18 mouse cellular contexts compared by ENCODE assay signal in the genomic region with DNA sequence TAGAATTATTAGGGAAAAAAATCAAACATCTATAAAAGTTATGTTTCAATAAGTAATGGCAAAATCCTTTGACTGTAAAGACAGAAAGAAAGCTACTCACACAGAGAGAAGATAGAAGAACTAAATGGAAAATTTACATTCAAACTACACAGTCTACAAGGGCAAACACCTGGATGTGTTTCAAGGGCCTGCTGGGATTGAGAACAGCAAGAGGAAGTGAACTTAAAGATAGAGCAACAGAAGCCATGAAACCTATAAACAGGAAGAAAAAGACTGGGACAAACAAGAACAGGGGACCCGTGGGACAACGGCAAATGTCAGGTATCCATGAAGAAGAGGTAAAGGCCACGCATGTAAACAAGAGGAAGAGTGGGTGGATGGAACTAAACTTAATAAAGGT.
A peak's percentile ranks its signal among the peaks of the same experiment; 100 is the strongest.
DNase-seq lines count a peak whose midpoint lies in the region; ATAC-seq and TF ChIP-seq lines count a peak whose summit lies in the region.
"Had no signal": no experiment of that assay in that cellular context is flagged by ENCODE, and none has a peak within 500 bp of the region (broad histone marks: within the 10 kb centered on the region; RNA-seq: fewer than 3 reads in every experiment).

No protein-coding gene starts in this region.

- peak overlapping the region; percentile 32; the same call in 1 of the 2 replicates for H3K27ac ChIP-seq in liver, embryonic 12.5 days
- no peak overlapping the region for H3K27ac ChIP-seq in liver, embryonic 11.5 days (ENCODE audit: low read depth, low read length)
- H3K27ac ChIP-seq in MEL (ENCODE audit: control insufficient read depth, low read depth, low read length): no peak overlapping the region
- H3K27ac ChIP-seq in liver, postnatal 0 days (ENCODE audit: low read depth): peak overlapping the region; percentile 52
- peak overlapping the region; percentile 12; the same call in 1 of the 2 replicates for H3K27ac ChIP-seq in small intestine, adult 2 months (ENCODE audit: insufficient read depth, low read depth, low read length)
- no peak overlapping the region for H3K27ac ChIP-seq in left cerebral cortex, adult 2 months
- H3K27ac ChIP-seq: embryonic facial prominence, embryonic 10.5 days; forebrain, embryonic 13.5 days; hindbrain, embryonic 13.5 days; hindbrain, postnatal 0 days had no signal

- TF ChIP-seq CTCF in MEL (IDR thresholded peaks at IDR 0.05 in 2 of 3, conservative IDR thresholded peaks at IDR 0.05 in 1 of 3; ENCODE audit: control insufficient read depth in 1 of 3, insufficient read depth in 1 of 3, low read depth in 2 of 3, low read length in 3 of 3, poor library complexity in 1 of 3, severe bottlenecking in 1 of 3): no peak
- TF ChIP-seq CTCF in liver, postnatal 0 days (IDR thresholded peaks at IDR 0.05; ENCODE audit: low read depth): no peak
- no peak for TF ChIP-seq CTCF in small intestine, adult 2 months (IDR thresholded peaks at IDR 0.05; ENCODE audit: extremely low read depth, insufficient read length, insufficient replicate concordance, low read depth, low read length)
- TF ChIP-seq CTCF in left cerebral cortex, adult 2 months (IDR thresholded peaks at IDR 0.05): no peak

- H3K9ac ChIP-seq in liver, embryonic 12.5 days: no peak overlapping the region
- no peak overlapping the region for H3K9ac ChIP-seq in liver, embryonic 11.5 days (ENCODE audit: low read depth, low read length)
- peak overlapping the region; percentile 4; the same call in 1 of the 2 replicates for H3K9ac ChIP-seq in MEL (ENCODE audit: control insufficient read depth, low read depth, low read length, poor library complexity, severe bottlenecking)
- no peak overlapping the region for H3K9ac ChIP-seq in liver, postnatal 0 days (replicated peaks)
- H3K9ac ChIP-seq: forebrain, embryonic 13.5 days; forebrain, postnatal 0 days; hindbrain, embryonic 13.5 days had no signal

- no peak; a peak in 1 of 4 replicates for TF ChIP-seq EP300 in MEL (IDR thresholded peaks at IDR 0.05; ENCODE audit: low read depth in 1 of 2, low read length in 2 of 2)
- no peak for TF ChIP-seq EP300 in liver, postnatal 0 days (IDR thresholded peaks at IDR 0.05; ENCODE audit: low read depth)

- no peak for DNase-seq in liver, embryonic 11.5 days (ENCODE audit: low spot score)
- peak; percentile 63 for DNase-seq in MEL (ENCODE audit: low read depth, low spot score)
- no peak for DNase-seq in liver, postnatal 0 days
- DNase-seq in left cerebral cortex, adult 2 months (ENCODE audit: extremely low spot score in 1 of 2, low spot score in 2 of 2): no peak
- no peak for DNase-seq in kidney, postnatal 36 days
- no peak for DNase-seq in left cerebral cortex, adult 9 months (ENCODE audit: low spot score in 2 of 2)
- DNase-seq: cerebellum, adult 18-20 months; cerebellum, adult 9-11 months; forebrain, postnatal 0 days; gastrocnemius, postnatal 14 days; heart, postnatal 4 days had no signal

- H3K4me1 ChIP-seq in liver, embryonic 12.5 days: peaks cover 50% of the 10 kb centered on the region
- H3K4me1 ChIP-seq in liver, embryonic 11.5 days (replicated peaks; ENCODE audit: control insufficient read depth, insufficient read depth, low read length): peaks cover 18% of the 10 kb centered on the region
- peaks cover 22 to 27% of the 10 kb centered on the region in 2 experiments for H3K4me1 ChIP-seq in MEL (ENCODE audit: control insufficient read depth in 1 of 2, insufficient read depth in 2 of 2, low read length in 2 of 2)
- H3K4me1 ChIP-seq in liver, postnatal 0 days (ENCODE audit: insufficient read depth): peaks cover 33% of the 10 kb centered on the region
- H3K4me1 ChIP-seq in small intestine, adult 2 months (ENCODE audit: control insufficient read depth, insufficient read depth, insufficient read length, low read length): peaks cover 7% of the 10 kb centered on the region; the same call in 1 of the 2 replicates
- H3K4me1 ChIP-seq: forebrain, embryonic 13.5 days; hindbrain, embryonic 13.5 days had no signal

- H3K27me3 ChIP-seq in liver, embryonic 12.5 days (replicated peaks): no peaks in the 10 kb centered on the region
- no peaks in the 10 kb centered on the region for H3K27me3 ChIP-seq in liver, embryonic 11.5 days (replicated peaks; ENCODE audit: control insufficient read depth, insufficient read depth, low read length)
- no peaks in the 10 kb centered on the region for H3K27me3 ChIP-seq in MEL (ENCODE audit: control insufficient read depth in 1 of 2, insufficient read depth in 2 of 2, low read length in 2 of 2)
- H3K27me3 ChIP-seq in liver, postnatal 0 days (ENCODE audit: insufficient read depth, low read length): no peaks in the 10 kb centered on the region
- no peaks in the 10 kb centered on the region for H3K27me3 ChIP-seq in small intestine, adult 2 months (ENCODE audit: control insufficient read depth, insufficient read depth, low read length)
- H3K27me3 ChIP-seq: forebrain, embryonic 13.5 days; hindbrain, embryonic 13.5 days had no signal

- H3K4me2 ChIP-seq in liver, embryonic 12.5 days: no peak overlapping the region
- H3K4me2 ChIP-seq in liver, embryonic 11.5 days: no peak overlapping the region
- 0 out of 2 replicates have a peak overlapping the region, but pooled peaks have one; percentile 14 for H3K4me2 ChIP-seq in liver, postnatal 0 days (ENCODE audit: low read depth, low read length)
- H3K4me2 ChIP-seq: forebrain, embryonic 13.5 days; hindbrain, embryonic 13.5 days had no signal

- H3K9me3 ChIP-seq in liver, embryonic 12.5 days (replicated peaks): no peaks in the 10 kb centered on the region
- H3K9me3 ChIP-seq in liver, embryonic 11.5 days (ENCODE audit: control insufficient read depth, low read length): no peaks in the 10 kb centered on the region
- H3K9me3 ChIP-seq in MEL (replicated peaks; ENCODE audit: insufficient read depth, low read length): no peaks in the 10 kb centered on the region
- no peaks in the 10 kb centered on the region for H3K9me3 ChIP-seq in liver, postnatal 0 days (ENCODE audit: low read length)
- H3K9me3 ChIP-seq: embryonic facial prominence, embryonic 10.5 days; forebrain, embryonic 13.5 days; G1E; hindbrain, embryonic 13.5 days had no signal

- intact Hi-C loops in left cerebral cortex, adult 2 months (cut with DNase I): no loop called here

- WGBS in liver, embryonic 12.5 days (ENCODE audit: insufficient replicate concordance): 57% methylated on average over 3 of the region's 3 CpGs
- WGBS in liver, embryonic 11.5 days: 77% methylated on average over 3 of the region's 3 CpGs
- 52% methylated on average over 3 of the region's 3 CpGs for WGBS in liver, postnatal 0 days (ENCODE audit: insufficient replicate concordance)
- WGBS in small intestine, adult 2 months: 70% methylated on average over 3 of the region's 3 CpGs

- no peak for ATAC-seq in liver, embryonic 12.5 days
- no peak for ATAC-seq in liver, embryonic 11.5 days (replicated peaks; ENCODE audit: low FRiP score)
- no peak for ATAC-seq in liver, postnatal 0 days
- ATAC-seq: forebrain, embryonic 13.5 days; forebrain, postnatal 0 days; hindbrain, postnatal 0 days had no signal

- H3K36me3 ChIP-seq in liver, embryonic 12.5 days: no peaks in the 10 kb centered on the region
- no peaks in the 10 kb centered on the region for H3K36me3 ChIP-seq in liver, embryonic 11.5 days (ENCODE audit: control insufficient read depth, insufficient read depth, low read length)
- H3K36me3 ChIP-seq in MEL (ENCODE audit: control insufficient read depth in 1 of 2, insufficient read depth in 2 of 2, low read length in 2 of 2): peaks cover 0 to 24% of the 10 kb centered on the region in 2 experiments; a peak in 2 of 4 replicates
- peaks cover 3% of the 10 kb centered on the region for H3K36me3 ChIP-seq in liver, postnatal 0 days (replicated peaks; ENCODE audit: insufficient read depth, low read length)
- no peaks in the 10 kb centered on the region for H3K36me3 ChIP-seq in small intestine, adult 2 months (ENCODE audit: control insufficient read depth, insufficient read depth, low read length)
- H3K36me3 ChIP-seq: embryonic facial prominence, embryonic 10.5 days; G1E; hindbrain, embryonic 13.5 days had no signal

- no peak for TF ChIP-seq POLR2A in MEL (IDR thresholded peaks at IDR 0.05; ENCODE audit: control insufficient read depth in 1 of 2, insufficient read depth in 1 of 2, low read depth in 1 of 2, low read length in 2 of 2, poor library complexity in 1 of 2)
- TF ChIP-seq POLR2A in small intestine, adult 2 months (IDR thresholded peaks at IDR 0.05; ENCODE audit: low read depth, low read length): no peak

- no peaks in the 10 kb centered on the region; the same call in 1 of the 2 replicates for H3K79me2 ChIP-seq in MEL (ENCODE audit: control insufficient read depth, insufficient read depth, low read length, poor library complexity)

- no peak for TF ChIP-seq RAD21 in MEL (IDR thresholded peaks at IDR 0.05; ENCODE audit: low read depth, low read length)

- no peak overlapping the region for H3K4me3 ChIP-seq in liver, embryonic 12.5 days
- H3K4me3 ChIP-seq in liver, embryonic 11.5 days (ENCODE audit: low read depth, low read length): no peak overlapping the region
- H3K4me3 ChIP-seq in MEL (ENCODE audit: control insufficient read depth in 1 of 2, insufficient read depth in 1 of 2, low read depth in 2 of 2, low read length in 2 of 2): peak overlapping the region; percentile 8 to 49; a peak in 3 of 4 replicates
- H3K4me3 ChIP-seq in liver, postnatal 0 days (ENCODE audit: low read depth, low read length): no peak overlapping the region
- no peak overlapping the region for H3K4me3 ChIP-seq in small intestine, adult 2 months (ENCODE audit: low read depth, low read length)
- no peak overlapping the region for H3K4me3 ChIP-seq in left cerebral cortex, adult 2 months
- H3K4me3 ChIP-seq: embryonic facial prominence, embryonic 10.5 days; forebrain, embryonic 13.5 days; hindbrain, embryonic 13.5 days had no signal

TF ChIP-seq in MEL, 35 proteins besides CTCF, POLR2A, EP300 and RAD21:
- TF ChIP-seq GATA1 (IDR thresholded peaks at IDR 0.05; ENCODE audit: low read depth, low read length) (no peak), CHD2 (IDR thresholded peaks at IDR 0.05; ENCODE audit: low read length) (no peak), NRF1 (IDR thresholded peaks at IDR 0.05; ENCODE audit: insufficient read depth, low read depth, low read length, poor library complexity, severe bottlenecking) (no peak), MXI1 (IDR thresholded peaks at IDR 0.05; ENCODE audit: low read depth, low read length) (peak; percentile 40), ZKSCAN1 (IDR thresholded peaks at IDR 0.05; ENCODE audit: low read depth, low read length) (no peak), SIN3A (IDR thresholded peaks at IDR 0.05; ENCODE audit: low read length) (no peak; the same call in 1 of the 2 replicates), TBP (IDR thresholded peaks at IDR 0.05; ENCODE audit: low read depth, low read length) (no peak), ELF1 (IDR thresholded peaks at IDR 0.05; ENCODE audit: low read depth, low read length) (peak; percentile 43; the same call in 1 of the 2 replicates), CHD1 (IDR thresholded peaks at IDR 0.05; ENCODE audit: low read depth, low read length) (0 out of 2 replicates have a peak, but pooled peaks have one; percentile 61), E2F4 (IDR thresholded peaks at IDR 0.05; ENCODE audit: borderline replicate concordance, low read depth, low read length) (no peak), USF1 (IDR thresholded peaks at IDR 0.05; ENCODE audit: low read depth, low read length) (no peak)

Comparison
In these comparisons a context has a peak if more than half of its experiments do, and no peak if none do; other contexts are left out.
1. H3K27ac ChIP-seq: peak in liver, embryonic 12.5 days (single experiment), liver, postnatal 0 days (single experiment) and small intestine, adult 2 months (single experiment); none in liver, embryonic 11.5 days (single experiment), MEL (single experiment) and left cerebral cortex, adult 2 months (single experiment).
2. H3K4me3 ChIP-seq: peak in MEL (2 of 2); none in liver, embryonic 12.5 days (single experiment), liver, embryonic 11.5 days (single experiment), liver, postnatal 0 days (single experiment), small intestine, adult 2 months (single experiment) and left cerebral cortex, adult 2 months (single experiment).